Mouse (Mus musculus) adrenal gland, adult 8-10 months (tissue): ENCODE data around the gene Celsr1. TPM values are rescaled to one million over a fixed set of nuclear protein-coding genes. Genes with fewer than 3 reads are reported as not detected.
"Not testable (repeated sequence)": the region's sequence is repeated elsewhere in the genome, so short reads cannot be mapped to it uniquely, and the experiment has no call there.

Source experiments
- DNase-seq: peaks from one replicate; pipeline ENCODE4 v3.0.0; 2022
- total RNA-seq, 4 experiments: library from RNA; stranded (reverse); gene quantifications; 2 replicates each; pipeline ENCODE4 v1.2.4; 2022

Celsr1 gene
- total RNA-seq, 4 experiments from 2014 or later = 5.2 to 16.1 (median 8.7) TPM

- DNase-seq = no peak
These were observed 30.7 kb upstream of the Celsr1 start for GRCm38 (mm10) chr15:86064191-86064849.

DNA sequence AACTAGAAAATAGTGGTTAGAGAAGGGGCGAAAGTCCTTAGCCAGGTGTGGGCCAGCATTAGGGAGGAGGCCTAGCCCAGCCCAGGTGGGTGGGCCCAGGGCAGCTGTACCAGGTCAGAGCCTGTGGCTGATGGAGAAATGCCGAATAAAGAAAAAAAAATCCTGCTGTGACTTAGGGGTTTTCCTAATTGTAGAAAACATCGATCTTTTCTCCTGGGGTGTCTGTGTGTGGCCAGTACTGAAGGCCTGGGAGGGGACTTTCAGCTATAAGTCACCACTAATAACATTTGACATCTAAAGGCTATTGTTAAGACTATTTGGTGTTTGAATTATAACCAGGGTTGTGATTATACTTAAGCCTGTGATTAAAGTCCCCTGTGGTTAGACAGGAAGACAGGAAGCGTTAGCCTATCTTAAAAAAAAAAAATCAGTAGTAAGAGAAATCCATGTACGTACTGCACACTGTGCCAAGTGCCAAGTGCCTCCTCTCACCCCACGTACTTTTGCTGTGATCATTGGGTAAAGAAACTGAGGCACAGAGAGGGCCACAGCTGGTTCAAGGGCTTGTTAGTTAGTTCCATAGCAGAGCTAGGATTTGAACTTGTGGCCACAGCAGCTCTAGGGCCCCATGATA is 28.4 kb upstream of the Celsr1 start:
- DNase-seq = no peak

GRCm38 (mm10) chr15:86061221-86061620 is 27.6 kb upstream of the Celsr1 start:
- DNase-seq = no peak

GRCm38 (mm10) chr15:86060581-86060980 is 27.0 kb upstream of the Celsr1 start:
- DNase-seq = no peak

DNA sequence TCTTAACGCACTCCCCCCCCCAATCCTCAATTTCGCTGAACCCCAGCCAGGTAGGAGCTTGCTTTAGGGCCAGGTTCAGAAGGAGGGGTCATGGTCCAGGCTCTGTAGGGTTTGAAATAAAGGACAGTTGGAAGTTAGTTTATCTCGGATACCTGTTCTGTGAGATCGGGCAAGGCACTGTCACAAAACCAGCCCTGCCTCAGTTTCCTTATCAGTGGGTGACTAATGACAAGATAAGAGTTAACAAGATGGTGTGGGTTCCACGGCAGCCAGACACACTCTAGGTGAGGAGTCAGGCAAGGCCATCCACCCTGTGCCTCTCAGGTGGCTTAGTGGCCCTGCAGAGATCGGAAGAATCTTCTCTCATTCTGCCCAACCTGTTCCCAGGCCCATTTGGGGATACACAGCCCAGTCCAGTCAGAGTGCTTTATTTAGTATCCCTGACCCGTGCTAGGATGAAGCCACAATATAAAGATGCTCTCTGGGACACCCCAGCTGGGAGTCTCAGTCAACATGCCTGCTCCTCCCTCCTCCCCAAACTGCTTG is 26.3 kb upstream of the Celsr1 start:
- DNase-seq = no peak

- no peak for DNase-seq
These were observed 25.6 kb upstream of the Celsr1 start for GRCm38 (mm10) chr15:86058931-86059834.

GRCm38 (mm10) chr15:86058394-86058915 is 24.9 kb upstream of the Celsr1 start:
- peak; percentile 76 for DNase-seq

- no peak for DNase-seq
These were observed 24.3 kb upstream of the Celsr1 start for GRCm38 (mm10) chr15:86057908-86058307.

DNA sequence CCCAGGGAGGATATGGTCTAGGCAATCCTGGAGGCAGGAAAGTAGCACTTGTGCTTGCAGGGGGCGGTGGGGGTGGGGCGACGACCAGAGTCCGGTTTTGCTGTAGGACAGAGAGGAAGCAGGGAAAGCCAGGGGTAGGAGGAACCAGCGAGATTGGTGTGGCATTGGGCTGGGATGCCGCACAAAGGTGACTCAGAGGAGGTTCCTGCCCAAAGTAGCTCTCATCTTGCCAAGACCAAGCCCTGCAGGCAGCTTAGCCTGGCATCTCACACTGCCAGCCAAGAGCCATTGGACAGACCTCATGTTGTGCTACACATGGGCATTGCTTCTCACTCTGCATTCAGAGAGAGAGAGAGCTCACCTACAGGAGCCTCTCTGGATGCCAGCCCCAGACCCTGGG is 23.8 kb upstream of the Celsr1 start, which contains the start of gene Gramd4:
TSS of gene Gramd4 (plus strand) at position 283 of the 400 bp plus-strand sequence.
- no peak for DNase-seq

DNA sequence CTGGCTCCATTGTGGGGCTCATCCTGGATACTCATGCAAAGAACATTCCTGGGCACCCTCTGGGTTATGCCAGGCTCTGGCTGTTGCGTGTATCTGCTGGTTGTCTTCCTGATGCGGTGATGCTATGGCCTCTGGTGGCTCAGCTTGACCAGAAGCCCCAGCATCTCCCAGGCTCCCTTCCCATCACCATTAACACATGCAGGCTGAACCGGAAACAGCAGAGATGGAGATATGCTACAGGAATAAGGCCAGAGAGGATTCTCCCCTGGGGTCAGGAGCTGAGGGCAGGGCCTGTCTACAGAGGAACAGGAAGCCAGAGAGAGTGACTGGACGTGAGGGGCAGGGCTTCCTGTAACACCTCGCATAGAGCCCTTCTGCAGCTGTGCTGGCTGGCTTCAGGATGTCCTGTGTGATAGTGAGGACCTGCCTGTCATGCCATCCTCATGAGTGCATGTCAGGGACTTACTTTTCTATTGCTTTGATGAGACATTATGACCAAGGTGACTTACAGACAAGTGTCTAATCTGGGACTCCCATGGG is 22.7 kb upstream of the Celsr1 start:
- DNase-seq = no peak

DNA sequence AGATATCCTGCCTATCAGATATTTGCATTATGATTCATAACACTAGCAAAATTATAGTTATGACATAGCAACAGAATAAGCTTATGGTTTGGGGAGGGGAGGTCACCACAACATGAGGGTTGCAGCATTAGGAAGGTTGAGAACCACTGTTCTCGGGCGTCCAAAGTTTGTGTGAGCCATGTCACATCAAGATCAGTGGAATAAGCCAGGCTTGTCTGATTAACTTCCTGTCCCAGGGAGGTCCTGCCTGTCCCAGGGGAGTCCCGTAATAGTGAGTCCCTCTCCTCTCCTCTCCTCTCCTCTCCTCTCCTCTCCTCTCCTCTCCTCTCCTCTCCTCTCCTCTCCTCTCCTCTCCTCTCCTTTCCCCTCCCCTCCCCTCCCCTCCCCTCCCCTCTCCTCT is 21.3 kb upstream of the Celsr1 start:
- not testable (repeated sequence) for DNase-seq

DNA sequence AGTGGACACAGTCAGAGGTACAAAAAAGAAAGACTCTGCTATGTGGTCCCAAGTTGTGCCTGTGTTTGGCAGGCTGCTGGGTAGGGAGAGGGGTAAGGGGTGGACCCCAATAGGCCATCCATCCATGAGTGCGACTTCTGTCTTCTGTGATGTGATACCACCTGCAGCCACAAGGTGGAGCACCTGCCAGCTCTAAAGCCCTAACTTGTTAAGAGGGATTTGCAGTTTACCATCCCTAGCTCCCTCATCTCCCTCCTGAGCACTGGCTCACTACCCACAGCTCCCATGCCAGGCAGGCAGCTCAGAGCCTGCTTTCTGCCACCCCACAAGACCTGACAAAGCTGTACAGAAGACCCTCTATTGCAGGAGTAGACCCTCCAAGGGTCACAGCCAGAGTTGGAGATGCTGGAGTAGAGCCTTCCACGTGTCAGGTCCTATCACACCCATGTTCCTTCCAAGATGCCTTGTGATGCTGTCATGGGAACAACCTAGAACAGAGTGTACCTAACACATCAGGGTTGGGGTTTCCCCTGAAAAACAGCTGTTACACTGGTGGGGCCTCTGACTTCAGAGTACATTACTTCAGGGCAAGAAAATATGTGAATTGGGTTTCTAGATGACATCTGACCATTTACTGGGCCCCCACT is 20.4 kb upstream of the Celsr1 start:
- DNase-seq = no peak

DNA sequence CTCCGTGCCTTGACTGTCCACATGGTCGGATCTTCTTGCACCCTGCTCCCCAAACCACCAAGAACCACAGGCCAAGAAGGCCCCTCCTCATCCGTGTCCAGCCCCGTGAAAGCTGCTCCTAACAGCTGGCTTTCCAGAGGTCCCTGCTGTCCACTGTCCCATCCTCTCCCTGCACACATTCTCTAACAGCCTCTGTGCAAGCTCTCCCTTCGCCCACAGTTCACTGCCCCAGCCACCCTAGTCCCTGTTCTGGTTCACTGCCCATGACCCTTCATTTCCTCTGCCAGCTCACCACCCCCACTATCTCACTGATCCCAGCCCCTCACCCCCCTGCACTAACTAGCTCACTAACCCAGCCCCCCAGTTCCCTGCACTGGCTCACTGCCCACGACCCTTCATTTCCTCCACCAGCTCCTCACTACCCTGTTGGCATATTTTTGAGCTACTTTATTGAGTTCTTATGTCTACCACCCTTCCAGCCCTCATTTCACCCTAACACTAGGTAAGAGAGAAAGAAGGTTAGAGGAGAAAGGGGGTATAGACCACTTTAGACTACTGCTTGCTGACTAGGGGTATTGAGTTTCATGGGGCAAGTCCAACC is 18.4 kb upstream of the Celsr1 start:
- no peak for DNase-seq

- DNase-seq = no peak
These were observed 17.6 kb upstream of the Celsr1 start for GRCm38 (mm10) chr15:86051152-86051551.

- DNase-seq = no peak
These were observed 16.7 kb upstream of the Celsr1 start for GRCm38 (mm10) chr15:86050170-86050743.

- no peak for DNase-seq
These were observed 15.9 kb upstream of the Celsr1 start for GRCm38 (mm10) chr15:86049510-86049909.

GRCm38 (mm10) chr15:86042364-86042763 is 8.8 kb upstream of the Celsr1 start:
- DNase-seq = no peak

GRCm38 (mm10) chr15:86041421-86041820 is 7.8 kb upstream of the Celsr1 start:
- no peak for DNase-seq

DNA sequence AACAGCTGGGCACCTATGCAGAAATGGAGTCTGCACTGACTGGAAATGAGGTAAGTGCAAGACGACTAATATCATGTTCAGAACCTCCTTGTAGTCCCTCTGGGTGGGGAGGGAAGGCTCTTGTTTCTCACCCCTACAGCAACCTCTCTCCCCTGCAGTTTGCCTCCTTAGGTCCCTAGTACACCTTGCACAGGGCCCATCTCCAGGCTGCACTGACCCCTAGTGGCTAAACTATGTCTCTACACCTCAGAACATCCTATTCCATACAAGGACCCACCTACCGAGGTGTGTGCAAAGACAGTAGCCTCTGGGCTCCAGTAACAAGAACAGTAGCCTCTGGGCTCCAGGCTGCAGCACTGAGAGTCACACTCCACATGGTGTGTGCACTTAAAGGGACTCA is 5.2 kb upstream of the Celsr1 start:
- DNase-seq = peak; percentile 55

- DNase-seq = no peak
These were observed 2.3 kb upstream of the Celsr1 start for GRCm38 (mm10) chr15:86035913-86036312.

DNA sequence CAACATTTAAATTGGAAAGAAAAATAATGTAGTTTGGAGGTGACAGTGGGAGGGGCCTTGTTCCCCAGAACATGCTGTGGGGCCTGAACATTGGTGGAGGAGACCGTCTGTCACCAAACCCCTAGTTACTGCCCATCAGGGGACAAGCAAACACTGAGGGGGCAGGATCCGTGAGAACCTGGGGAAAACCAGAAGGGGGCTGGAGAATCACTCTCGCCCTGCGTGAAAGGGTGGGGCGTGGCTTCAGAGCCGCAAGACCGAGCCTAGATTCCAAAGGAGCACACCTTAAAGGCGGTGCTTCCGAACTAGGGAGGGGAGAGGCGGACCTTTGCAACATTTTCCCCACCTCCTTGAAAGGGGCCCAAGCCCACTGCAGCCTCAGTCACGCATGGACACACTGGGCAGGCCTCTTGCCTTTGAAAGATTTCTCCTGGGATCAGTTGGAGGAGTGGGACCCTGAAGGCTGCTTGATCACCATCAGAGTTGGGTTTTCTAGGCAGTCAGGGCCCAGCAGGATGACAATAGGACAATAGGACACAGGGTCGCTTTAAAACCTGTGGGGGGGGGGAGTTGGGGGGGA is 1.3 kb upstream of the Celsr1 start:
- no peak for DNase-seq
